Mouse (Mus musculus): ENCODE results near the gene Cfap73.

Gene Cfap73

DNA sequence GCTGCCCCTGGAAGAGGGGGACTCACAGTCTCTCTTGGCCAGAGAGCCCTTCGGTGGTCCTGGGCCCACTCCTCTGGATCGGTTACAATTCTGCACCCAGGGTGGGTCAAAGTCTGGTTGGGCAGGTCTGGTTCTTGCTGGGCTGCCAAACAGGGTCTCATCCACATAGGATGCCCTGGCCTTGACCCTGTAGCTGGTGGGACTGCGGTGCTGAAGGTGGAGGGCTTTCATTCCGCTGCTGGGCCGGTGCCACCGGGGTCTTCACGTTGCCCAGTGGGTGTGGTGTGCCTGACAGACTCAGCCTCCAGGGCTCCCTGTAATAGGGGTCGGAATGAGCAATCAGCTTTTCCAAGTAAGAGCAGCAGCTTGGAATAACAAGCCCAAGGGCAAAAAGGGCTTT lies 22.6 kb downstream of the Cfap73 start:
- peak; percentile 34 for DNase-seq

DNA sequence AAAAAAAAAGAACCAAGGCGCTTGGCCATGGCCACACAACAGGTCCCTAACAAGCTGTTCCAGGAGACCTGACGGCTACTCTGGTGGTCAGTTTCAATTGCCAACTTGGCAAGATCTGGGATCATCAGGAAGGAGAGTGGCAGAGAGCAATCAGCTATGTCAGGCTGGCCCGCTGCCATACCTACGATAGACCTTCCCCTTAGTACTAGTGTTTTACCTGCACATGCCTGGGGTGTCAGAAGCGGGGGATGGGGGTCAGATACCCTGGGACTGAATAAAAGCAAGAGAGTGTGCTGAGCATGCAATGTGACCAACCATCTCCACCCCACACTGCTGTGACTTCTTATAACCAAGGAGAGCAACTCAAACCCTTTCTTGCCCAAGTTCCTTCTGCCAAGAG lies 23.1 kb downstream of the Cfap73 start:
- peak; percentile 52 for DNase-seq

DNA sequence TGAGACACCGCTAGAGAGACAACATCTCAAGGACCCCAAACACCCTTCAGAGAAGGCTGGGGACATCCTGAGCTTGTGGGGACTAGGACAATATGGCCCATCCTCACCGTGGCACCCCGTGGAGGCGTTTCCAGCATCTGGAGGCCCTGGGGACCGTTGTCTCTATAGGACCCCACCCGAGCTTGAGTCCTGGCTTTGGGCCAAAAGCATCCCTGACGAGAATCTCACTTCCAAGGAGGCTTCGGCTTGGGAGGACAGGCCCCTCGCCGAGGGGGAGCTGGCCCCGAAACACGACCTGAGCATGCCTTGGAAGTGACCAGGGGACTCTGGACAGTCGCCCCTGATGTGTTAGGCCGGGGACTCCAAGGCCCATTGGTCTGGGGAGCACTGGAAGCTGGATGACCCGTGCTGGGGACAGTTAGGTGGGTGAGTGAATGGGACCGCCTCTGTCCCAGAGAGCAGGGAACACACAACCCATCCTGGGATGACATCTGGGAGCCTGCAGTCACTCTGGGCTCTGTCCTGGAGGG lies 24.7 kb downstream of the Cfap73 start:
- no peak for DNase-seq

DNA sequence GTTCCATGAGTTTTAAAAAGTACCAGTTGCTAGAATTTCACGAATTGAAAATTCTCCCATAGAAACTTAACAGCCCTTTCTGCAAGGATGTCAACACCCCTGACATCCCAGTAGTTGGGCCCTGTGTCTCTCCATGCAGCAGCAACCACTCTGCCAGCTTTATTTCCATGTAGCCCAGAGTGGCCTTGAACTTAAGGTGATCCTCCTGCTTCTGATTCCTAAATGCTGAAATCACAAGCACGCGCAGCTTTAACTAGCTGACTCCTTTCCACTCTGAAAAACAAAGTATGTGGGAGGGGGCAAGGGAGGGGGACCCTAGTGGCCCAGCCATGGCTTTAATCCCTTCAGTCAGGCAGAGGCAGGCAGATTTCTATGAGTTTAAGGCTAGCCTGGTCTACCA lies 26.7 kb downstream of the Cfap73 start:
- DNase-seq = no peak

DNA sequence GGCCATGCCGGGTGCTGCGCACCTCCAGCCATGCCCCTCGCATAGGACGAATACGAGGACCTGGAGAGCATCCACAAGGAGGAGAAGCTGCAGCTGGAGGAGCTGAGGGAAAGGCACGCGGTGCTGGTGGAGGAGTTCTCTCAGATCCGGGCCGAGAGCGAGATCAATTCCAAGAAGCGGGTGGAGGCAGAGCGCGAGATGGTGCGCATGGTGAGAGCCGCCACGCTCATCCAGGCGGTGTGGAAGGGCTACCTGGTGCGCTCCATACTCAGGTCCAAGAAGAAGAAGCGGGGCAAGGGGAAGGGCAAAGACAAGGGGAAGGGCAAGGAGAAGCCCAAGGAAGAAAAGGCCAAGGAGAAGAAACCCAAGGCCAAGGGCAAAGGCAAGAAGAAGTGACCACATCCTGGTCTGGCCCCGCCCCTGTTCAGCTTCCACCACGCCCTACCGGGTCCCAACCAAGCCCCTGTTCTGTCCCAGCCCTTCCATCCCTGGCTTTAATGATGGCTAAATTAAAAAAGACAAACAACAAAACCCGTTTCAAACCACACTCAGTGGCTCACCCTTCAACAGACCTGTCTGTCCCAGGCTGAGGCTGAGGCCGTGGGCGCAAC lies 27.3 kb downstream of the Cfap73 start:
- DNase-seq = no peak

DNA sequence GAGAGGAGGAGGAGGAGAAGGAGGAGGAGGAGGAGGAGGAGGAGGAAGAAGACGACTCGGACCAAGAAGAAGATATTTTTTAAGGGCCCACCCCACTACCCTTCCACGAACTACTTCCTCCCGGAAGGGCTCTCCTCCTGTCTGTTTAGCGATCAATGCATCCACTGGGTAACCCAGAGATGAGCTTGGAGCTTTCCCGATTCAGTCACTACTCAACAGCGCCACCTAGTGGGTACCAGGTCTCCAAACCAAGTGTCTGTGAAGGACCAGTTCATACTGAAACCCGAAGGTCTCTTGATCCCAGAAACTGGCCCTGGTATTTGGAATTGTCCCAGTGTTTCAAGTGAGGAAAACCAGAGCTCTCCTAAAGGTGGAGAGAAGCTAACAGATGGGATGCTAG lies 28.3 kb downstream of the Cfap73 start:
- DNase-seq = peak; percentile 87

DNA sequence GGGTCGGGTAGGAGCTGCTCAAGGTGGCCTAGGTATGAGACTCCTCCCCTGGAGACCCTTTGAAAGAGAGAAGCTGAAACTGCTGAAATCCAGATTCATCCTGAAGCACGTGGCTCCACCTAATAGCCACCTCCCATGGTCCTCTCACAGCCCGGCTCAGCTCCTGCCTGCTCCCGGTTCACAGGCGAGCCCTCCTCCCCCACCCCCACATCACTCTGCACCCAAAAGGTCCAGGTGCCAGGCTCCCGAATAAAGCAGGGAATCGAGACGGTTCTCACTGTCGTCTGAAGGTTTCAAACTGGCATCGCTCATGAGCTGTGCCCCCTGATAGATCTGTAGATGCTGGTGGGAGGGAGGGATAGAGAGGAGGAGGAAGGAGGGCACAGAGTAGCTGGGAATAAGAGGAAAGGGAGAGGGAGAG lies 28.8 kb downstream of the Cfap73 start:
- DNase-seq = no peak

DNA sequence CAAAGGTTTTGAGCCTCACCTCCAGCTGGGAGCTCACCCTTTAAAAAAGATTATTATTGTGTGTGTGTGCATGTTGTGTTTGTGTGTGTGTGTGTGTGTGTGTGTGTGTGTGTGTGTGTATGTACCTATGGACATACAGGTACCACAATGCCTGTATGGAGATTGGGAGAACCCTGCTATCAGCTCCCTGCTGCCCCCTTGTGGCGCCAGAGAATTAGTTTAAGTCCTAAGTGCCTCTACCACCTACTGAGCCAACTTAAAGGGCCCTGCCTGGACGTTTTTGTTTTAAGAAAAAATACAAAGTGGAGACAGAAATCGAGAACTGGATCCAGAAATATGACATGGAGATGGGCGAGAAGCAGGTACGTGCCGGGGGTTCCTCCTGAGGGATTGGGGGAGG lies 29.2 kb downstream of the Cfap73 start:
- DNase-seq = peak; percentile 88

DNA sequence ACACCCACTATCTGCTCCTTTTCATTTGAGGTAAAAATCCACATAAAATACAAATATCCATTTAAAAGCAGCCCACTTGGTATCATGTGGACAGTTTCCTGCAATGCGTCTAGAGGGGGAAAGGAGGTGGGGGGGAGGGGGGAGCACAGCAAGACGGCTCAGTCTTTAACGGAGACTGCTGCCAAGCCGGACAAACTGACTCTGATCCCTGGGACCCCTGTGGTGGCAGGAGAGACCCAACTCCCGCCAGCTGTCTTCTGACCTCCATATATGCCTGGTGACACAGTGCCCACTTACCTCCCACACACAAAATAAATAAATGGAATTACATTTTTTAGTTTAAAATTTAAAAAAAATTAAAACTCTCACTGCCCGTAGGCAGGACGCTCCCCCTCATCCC lies 30.5 kb downstream of the Cfap73 start:
- DNase-seq = no peak

DNA sequence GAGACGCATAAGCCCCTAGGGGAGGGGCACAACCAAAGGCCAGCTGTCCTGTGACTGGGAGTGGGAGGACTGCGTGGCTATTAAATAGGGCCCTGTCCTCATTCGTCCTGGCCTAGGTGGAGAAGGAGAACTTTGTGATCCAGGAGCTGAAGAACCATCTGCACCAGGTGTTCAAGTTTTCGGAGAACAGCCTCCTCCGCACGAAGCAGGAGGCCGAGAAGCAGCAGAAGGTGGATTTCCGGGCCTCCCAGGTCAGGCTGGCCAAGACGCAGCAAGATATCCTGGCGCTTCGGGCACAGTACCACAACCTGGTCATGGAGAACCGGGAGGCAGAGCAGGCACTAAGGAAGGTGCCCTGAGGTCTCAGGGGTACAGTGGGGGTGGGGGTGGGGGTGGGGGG lies 31.8 kb downstream of the Cfap73 start:
- no peak for DNase-seq

DNA sequence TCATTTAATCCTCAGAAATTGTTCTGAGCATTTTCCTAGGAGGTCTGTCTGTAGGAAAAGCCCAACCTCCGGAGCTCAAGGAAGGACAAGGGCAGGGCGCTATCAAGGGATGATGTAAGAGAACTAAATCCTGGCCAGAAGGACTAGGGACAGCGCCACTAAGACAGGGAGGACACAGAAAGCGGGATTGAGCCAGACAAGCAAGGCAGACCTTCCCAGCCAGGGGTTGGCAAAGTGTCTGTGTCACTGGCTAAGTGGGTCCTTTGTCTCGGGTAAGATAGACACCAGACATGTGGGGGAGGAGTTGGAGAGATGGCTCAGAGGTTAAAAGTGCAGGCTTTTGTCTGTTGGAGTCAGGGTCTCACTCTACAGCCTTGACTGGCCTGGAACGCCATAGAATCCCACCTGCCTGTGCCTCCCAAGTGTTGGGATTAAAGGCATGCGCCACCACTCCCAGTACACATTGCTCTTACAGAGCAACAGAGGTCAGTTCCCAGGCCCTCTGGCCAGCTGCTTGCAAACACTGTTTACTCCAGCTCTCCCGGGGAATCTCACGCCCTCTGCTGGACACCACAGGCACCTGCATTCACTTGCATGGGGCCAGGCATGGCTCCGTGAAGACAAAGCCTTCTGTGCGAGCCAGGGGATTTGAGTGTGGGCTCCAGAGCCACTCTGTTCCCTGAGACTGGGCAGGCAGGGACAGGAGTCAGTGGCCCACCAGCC lies 32.9 kb downstream of the Cfap73 start:
- DNase-seq = no peak

DNA sequence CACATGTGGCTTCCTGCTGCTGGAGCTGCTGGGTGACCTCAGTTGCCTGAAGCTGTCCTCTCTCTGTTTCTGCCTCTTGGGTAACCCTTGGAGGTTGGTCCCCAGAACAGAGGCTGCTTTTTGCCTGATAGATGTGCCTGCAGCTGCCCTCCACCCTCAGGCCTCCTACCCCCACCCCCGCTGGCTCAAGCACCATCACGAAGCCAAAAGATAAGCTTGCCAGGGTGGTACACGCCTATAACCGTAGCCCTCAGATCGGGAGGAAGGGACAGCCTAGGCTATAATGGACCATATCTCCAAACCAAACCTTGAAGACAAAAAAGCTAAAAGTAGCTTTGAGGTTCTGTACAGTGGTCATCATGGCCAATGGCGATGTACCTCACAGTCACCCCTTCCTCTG lies 34.4 kb downstream of the Cfap73 start:
- no peak for DNase-seq

DNA sequence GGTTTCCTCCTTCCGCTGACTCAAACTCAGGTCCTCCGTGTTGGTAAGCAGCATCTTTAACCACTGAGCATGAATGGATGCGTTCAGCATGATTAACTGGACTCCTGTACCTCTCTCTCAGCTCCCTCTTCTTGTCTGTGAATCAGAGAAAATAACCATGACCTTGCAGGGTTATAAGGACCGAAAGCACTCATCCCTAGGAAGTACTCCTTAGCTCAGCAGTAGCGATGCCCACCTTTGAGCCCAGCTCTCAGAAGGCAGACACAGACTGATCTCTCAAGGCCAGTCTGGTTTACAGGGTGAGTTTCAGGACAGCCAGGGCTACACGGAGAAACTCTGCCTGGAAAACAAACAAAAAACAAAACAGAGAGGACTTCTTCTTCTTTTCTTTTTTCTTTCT lies 39.5 kb downstream of the Cfap73 start:
- DNase-seq = peak; percentile 86

DNA sequence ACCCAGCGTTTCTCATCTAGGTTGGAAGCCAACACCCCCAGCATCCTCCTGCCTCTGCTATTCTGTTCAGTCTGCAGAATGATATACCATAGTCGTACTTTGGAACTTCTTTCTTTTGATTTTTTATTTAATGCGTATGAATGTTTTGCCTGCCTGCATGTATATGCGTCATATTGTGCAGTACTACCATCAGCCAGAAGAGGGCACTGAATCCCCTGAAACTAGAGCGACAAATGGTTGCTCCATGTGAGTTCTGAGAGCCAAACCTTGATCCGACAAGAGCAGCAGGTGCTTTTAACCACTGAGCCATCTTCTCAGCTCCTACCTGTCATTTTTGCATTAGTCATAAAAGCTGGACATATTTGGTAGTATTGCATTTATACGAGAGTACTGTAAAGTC lies 41.9 kb downstream of the Cfap73 start:
- DNase-seq = peak; percentile 66

DNA sequence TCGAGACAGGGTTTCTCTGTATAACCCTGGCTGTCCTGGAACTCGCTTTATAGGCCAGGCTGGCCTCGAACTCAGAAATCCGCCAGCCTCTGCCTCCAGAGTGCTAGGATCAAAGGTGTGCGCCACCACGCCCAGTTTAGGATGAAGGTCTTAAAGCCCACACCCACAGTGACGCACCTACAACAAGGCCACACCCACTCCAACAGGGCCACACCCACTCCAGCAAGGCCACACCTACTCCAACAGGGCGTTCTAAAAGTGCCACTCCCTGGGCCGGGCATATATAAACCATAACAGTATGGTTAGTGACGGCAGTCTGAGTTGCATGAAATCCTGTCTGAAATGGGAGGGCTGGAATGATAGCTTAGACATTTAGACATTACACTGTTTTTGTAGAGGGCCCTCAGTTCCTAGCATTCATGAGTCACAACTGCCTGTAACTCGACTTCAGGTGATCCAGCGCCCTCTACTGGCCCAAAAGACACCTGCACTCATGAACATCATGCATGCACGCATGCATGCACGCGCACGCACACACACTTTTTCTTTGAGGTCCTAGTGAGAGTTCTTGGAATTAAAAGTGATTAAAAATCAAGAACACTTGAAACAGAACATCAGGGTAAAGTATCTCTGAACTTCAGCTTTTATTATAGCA lies 43.6 kb downstream of the Cfap73 start:
- DNase-seq = no peak

DNA sequence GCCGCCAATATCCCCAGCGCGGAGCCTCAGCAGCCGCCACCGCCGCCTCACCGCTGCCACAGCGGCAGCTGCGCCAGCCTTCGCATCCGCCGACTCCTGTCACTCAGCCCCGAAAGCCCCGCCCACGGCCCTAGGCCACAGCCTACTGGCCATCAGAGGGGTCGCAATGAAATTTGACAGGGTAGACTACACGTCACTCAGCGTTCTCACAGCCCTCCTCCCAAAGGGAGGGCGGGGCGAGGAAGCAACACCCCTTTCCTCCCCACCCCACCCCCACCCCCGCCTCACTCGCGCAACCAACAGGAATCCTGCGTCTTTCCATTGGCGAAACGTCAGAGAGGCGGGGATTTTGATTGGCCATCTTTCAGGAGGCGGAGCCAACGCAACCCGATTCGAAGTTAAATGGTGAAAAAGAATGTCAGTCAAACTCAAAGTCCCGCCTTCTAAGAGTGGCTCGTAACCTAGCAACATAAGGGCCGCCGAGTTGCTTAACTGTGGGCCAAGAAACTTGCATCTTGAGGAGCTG lies 45.4 kb downstream of the Cfap73 start, which contains the start of the genes Tpcn1 and Iqcd:
TSS of gene Tpcn1 (minus strand) at position 105 of the 526 bp plus-strand sequence.
TSS of gene Iqcd (plus strand) at position 448 of the 526 bp plus-strand sequence.
- DNase-seq = peak; percentile 100

DNA sequence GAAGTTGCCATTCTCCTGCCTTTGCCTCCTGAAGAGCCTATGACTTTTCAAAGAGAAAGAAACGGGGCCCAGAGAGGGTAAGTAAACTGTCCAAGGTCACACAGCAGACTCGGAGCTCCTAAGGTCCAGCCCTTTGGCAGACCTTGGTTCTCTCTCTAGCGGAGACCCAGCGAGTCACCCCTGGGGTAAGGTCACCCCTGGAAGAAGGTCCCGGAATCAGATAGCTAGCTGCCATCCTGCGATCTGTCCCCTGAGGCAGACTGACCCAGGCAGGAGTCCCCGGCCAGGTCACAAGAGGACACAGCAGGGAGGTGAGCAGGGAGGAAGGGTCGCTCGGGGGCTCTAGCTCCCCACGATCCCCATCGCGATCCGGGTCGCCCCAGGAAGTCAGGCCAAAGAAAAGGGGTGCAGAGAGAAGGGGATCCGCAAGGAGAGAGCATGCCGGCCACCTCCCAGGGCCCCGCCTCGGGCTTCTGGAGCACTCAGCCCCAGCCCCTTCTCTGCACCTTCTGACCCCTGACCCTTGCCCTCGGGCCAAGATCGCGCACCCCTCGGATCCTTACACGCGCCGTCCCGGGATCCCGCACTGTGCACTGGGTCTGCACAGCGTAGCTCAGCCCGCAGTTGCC lies 46.0 kb downstream of the Cfap73 start:
- no peak for DNase-seq

DNA sequence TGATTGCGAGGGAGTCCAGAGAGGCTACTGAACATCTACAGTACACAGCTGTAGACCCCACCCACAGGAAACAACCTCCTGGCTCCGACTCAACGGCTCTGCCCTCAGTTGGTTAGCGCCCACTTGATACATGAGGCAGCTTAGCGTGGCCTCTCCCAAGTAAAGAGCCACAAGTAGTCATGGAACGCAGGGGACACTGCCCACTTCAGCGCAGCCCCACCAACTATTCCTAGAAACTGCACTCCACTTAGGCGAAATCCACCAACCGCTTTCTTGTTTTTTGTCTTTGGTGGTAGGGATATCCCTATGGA lies 46.5 kb downstream of the Cfap73 start:
- peak; percentile 72 for DNase-seq

DNA sequence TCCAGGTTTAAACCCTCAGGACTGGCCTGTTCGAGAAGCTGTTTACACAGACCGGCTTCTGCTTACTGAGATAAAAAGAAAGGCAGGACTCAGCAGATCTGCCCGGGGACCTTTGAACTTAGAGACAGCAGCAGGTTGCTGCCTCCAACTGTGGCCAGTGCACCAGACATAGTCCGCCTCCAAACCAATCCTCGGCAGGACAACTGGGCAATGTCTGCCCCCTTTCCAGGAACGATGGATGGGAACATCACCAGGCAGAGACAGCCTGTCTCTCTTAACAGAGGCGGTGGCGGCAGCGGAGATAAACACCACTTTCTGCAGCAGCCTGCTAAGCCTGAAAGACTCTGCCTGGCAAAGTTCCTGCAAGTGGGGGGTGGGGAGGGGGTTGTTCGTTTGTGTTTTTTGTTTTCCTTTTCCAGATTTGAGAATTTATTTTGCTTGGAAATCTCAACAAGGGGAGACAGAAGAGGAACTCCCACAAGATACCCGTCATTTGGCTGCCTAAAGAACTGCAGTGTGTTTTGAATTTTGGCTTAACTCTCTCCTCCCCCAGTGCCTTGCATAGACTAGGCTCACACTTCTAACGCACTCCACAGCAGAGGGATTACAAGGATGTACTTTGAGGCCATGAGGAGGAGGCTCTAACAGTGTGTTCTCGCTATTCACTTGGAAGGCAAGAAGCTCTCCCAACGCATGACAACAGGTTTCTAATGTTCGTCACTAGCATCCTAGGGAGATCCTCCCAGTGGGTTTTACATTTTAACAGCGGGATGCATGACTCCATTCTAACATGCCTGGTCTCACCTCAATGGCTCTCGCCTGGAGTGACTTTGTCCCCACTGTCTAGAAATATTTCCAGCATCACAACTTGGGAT lies 47.1 kb downstream of the Cfap73 start:
- DNase-seq = peak; percentile 93

DNA sequence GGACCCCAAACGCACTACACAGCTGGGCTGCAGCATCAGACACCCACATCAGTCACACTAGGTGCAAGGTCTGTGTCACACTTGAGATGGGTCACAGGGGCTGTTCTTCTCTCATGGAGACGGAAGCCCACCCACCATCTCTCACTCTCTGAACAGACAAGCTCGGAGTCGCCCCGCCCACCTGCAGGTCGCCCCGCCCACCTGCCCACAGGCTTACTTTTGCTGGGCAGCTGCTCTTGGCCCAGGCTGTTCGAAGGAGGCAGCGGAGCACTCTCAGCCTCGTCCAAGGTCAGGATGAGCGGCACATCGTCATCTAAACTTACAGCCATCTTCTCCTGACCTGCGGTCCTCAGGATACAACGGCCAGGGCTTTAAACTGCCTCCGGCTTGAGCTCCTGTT lies 49.1 kb downstream of the Cfap73 start:
- DNase-seq = no peak

DNA sequence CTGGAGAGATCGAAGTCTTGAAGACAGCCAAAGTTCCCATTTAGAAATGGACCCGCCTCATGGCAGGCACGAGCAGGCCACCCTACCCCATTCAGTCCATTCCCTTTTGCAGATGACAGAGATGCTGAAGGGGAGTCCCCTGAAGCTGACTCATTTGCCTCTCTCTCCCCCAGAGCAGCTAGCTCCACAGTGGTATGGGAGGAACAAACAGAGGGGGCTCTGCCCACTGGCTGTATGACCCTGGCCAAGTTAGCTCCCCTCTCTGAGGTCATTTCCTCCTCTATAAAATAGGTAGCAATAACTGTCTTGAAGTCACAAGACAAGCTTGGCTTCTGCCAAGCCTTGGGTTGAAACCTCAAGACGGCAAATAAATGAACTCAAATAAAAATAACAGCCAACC lies 50.5 kb downstream of the Cfap73 start:
- no peak for DNase-seq

DNA sequence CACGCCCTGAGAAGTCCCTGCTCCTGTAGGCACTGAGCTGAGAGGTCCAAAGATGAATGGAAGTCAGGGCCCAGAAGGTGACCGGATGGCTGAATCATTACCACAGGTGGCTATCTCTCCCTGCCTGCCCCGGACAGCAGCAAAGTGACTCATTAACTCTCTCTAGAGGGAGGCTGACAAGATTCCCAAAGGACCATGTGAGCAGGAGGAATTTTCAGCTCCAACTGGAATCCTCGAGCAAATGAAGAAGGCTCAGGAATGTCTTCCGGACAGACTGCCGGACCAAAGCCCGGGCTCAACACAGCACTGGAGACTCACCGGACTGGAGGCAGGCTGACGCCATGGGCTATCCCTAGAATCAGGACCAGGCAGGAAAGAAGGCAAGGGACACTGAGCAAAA lies 52.0 kb downstream of the Cfap73 start:
- DNase-seq = peak; percentile 91
